Mouse (Mus musculus) MEL-GATA-1-ER (cell line): Measurements from ENCODE around the gene Ctdsp1.
A peak's percentile ranks its signal among the peaks of the same experiment; 100 is the strongest.

Experiments used
- DNase-seq: peaks from one replicate; pipeline ENCODE4 v3.0.0-alpha.2; 2012; ENCODE audit warnings: low read depth; ENCODE audit errors: extremely low read depth

Ctdsp1 gene

GRCm38 (mm10) chr1:74376396-74376795 is 14.9 kb upstream of the Ctdsp1 start:
- no peak for DNase-seq

- no peak for DNase-seq
Measured at GRCm38 (mm10) chr1:74379058-74379504, 12.2 kb upstream of the Ctdsp1 start.

GRCm38 (mm10) chr1:74380484-74380883 is 10.8 kb upstream of the Ctdsp1 start:
- DNase-seq, result no peak

- DNase-seq, result no peak
Measured at GRCm38 (mm10) chr1:74381588-74382021, 9.7 kb upstream of the Ctdsp1 start.

- no peak for DNase-seq
Measured at GRCm38 (mm10) chr1:74383385-74383784, 7.9 kb upstream of the Ctdsp1 start.

- no peak for DNase-seq
Measured at GRCm38 (mm10) chr1:74384525-74384924, 6.8 kb upstream of the Ctdsp1 start.

- DNase-seq, result no peak
Measured at GRCm38 (mm10) chr1:74385064-74385463, 6.2 kb upstream of the Ctdsp1 start.

GRCm38 (mm10) chr1:74385531-74385930 is 5.8 kb upstream of the Ctdsp1 start:
- DNase-seq, result no peak

- DNase-seq, result no peak
Measured at GRCm38 (mm10) chr1:74386363-74386713, 5.0 kb upstream of the Ctdsp1 start.

- DNase-seq, result peak; percentile 94
Measured at GRCm38 (mm10) chr1:74386714-74387385, 4.5 kb upstream of the Ctdsp1 start.

GRCm38 (mm10) chr1:74387386-74387988 is 3.8 kb upstream of the Ctdsp1 start:
- no peak for DNase-seq

GRCm38 (mm10) chr1:74388398-74388920 is 2.9 kb upstream of the Ctdsp1 start:
- no peak for DNase-seq

GRCm38 (mm10) chr1:74389831-74390286 is 1.4 kb upstream of the Ctdsp1 start:
- DNase-seq, result no peak

GRCm38 (mm10) chr1:74390287-74390906 is 912 bp upstream of the Ctdsp1 start:
- DNase-seq, result no peak

- DNase-seq, result no peak
Measured at GRCm38 (mm10) chr1:74391844-74392441, 634 bp downstream of the Ctdsp1 start.

- no peak for DNase-seq
Measured at GRCm38 (mm10) chr1:74392446-74392994, 1.2 kb downstream of the Ctdsp1 start.

GRCm38 (mm10) chr1:74393010-74393409 is 1.7 kb downstream of the Ctdsp1 start:
- no peak for DNase-seq

GRCm38 (mm10) chr1:74393697-74394096 is 2.4 kb downstream of the Ctdsp1 start:
- DNase-seq, result no peak

- no peak for DNase-seq
Measured at GRCm38 (mm10) chr1:74394311-74394710, 3.0 kb downstream of the Ctdsp1 start.

GRCm38 (mm10) chr1:74394858-74395257 is 3.5 kb downstream of the Ctdsp1 start:
- no peak for DNase-seq

- no peak for DNase-seq
Measured at GRCm38 (mm10) chr1:74395290-74395689, 4.0 kb downstream of the Ctdsp1 start.
